Mouse (Mus musculus) testis, adult 2 months (tissue): ENCODE results near the gene Acod1. TPM values are rescaled to one million over a fixed set of nuclear protein-coding genes. Genes with fewer than 3 reads are reported as not detected.

ENCODE experiments used
- H3K27ac ChIP-seq: fragments of 200-500 bp; 2 replicates; pipeline ENCODE4 v1.5.1; 2012; ENCODE audit warnings: low read depth, low read length; ENCODE audit not compliant: control insufficient read depth, insufficient read depth
- H3K27me3 ChIP-seq: fragments of 200-500 bp; 2 replicates; pipeline ENCODE4 v1.6.1; 2012; ENCODE audit warnings: mild to moderate bottlenecking, low read length, moderate library complexity; ENCODE audit not compliant: control insufficient read depth, insufficient read depth
- H3K36me3 ChIP-seq: fragments of 200-500 bp; 2 replicates; pipeline ENCODE4 v1.6.1; 2012; ENCODE audit warnings: mild to moderate bottlenecking, low read length; ENCODE audit not compliant: control insufficient read depth, insufficient read depth
- H3K4me1 ChIP-seq: fragments of 200-500 bp; 2 replicates; pipeline ENCODE4 v1.6.1; 2012; ENCODE audit warnings: low read length; ENCODE audit not compliant: control insufficient read depth, insufficient read depth
- H3K4me3 ChIP-seq: fragments of 200-500 bp; 2 replicates; pipeline ENCODE4 v1.5.1; 2012; ENCODE audit warnings: low read depth, mild to moderate bottlenecking, low read length, moderate library complexity, mixed read lengths; ENCODE audit not compliant: control insufficient read depth
- CTCF ChIP-seq: fragments of 200-500 bp; IDR thresholded peaks from 2 replicates; pipeline ENCODE4 v1.5.1; 2012; ENCODE audit warnings: low read depth, mild to moderate bottlenecking, inconsistent platforms, low read length, moderate library complexity; ENCODE audit not compliant: control insufficient read depth, insufficient read depth, insufficient replicate concordance
- POLR2A ChIP-seq: fragments of 200-500 bp; IDR thresholded peaks from 2 replicates; pipeline ENCODE4 v1.6.1; 2012; ENCODE audit warnings: low read depth, mild to moderate bottlenecking, inconsistent platforms, low read length, moderate library complexity; ENCODE audit not compliant: control insufficient read depth
- polyA plus RNA-seq: library from polyadenylated mRNA; depleted of rRNA; stranded (reverse); fragments of >200 nt; gene quantifications from 2 replicates; pipeline ENCODE4 v1.2.3, GENCODE M21; 2012

The Acod1 gene
- polyA plus RNA-seq, 1 experiment, result not detected

DNA sequence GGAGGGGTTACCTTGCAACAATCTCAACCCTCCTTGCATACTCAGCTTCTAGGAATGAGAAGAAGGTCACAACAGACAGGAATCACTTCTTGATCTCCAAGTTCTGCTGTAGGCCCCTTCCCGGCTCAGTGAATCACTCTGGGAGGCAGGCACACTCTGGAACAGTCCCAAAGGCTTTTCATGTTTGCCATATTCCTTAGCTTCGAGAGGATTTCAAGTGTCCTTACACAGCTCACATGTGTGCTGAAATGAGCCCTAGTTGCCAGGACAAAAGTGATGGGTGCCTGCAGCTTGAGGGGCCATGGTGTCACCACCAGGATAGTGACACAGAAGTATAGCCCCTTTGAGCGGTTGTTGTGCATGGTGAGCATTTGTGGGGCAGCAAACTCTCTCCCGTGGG lies 26.0 kb downstream of the Acod1 start:
- Histone ChIP-seq H3K27ac (no peak overlapping the region), H3K4me1 (peaks cover 3% of the 10 kb centered on the region), H3K36me3 (no peaks in the 10 kb centered on the region), H3K4me3 (no peak overlapping the region), H3K27me3 (no peaks in the 10 kb centered on the region)
- TF ChIP-seq CTCF (no peak), POLR2A (no peak)

DNA sequence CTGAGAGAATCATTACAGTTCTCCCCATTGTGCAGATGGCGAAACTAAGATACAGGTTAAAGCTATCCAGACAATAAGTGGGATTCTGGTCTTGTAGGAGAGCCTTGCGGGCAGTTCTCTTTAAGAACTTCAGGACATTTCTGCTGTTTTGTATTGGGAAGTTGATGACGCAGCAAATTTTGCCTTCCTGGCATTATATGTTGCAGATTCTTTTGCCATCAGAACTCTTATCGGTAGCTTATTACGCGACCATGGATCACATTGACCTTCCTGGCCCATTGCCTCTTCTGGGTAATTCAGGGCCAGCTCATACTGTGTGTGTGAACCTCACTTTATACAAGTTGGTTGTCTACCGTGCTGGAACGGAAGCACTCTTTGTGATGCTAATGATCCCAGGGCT lies 27.0 kb downstream of the Acod1 start:
- peaks cover 3% of the 10 kb centered on the region for H3K4me1 ChIP-seq
- no peaks in the 10 kb centered on the region for H3K27me3 ChIP-seq
- no peak overlapping the region for H3K4me3 ChIP-seq
- TF ChIP-seq CTCF, result no peak
- no peak for TF ChIP-seq POLR2A
- H3K36me3 ChIP-seq, result no peaks in the 10 kb centered on the region
- H3K27ac ChIP-seq, result no peak overlapping the region

DNA sequence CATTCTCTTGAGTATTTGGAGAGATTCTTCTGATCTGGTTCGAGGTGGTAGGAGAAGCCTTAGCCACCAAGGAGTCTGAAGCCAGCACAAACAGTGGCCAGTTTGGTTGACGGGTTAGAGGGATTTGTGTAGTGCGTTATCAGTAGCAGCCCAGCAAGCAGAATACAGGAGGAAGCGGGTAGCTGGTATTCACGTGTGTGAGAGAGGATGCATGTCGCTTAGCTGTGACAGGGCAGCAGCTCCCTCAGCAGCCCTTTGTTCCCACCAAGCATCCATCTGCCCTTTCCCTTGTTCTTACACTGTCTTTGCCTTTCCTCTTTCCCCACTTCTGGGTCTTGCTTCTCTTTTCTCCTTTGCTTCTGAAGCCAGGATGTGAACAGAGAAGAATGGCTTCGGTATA lies 28.4 kb downstream of the Acod1 start:
- Histone ChIP-seq H3K27me3 (no peaks in the 10 kb centered on the region), H3K27ac (no peak overlapping the region), H3K4me3 (no peak overlapping the region), H3K36me3 (no peaks in the 10 kb centered on the region), H3K4me1 (peaks cover 3% of the 10 kb centered on the region; the same call in 1 of the 2 replicates)
- no peak for TF ChIP-seq POLR2A
- TF ChIP-seq CTCF, result no peak

DNA sequence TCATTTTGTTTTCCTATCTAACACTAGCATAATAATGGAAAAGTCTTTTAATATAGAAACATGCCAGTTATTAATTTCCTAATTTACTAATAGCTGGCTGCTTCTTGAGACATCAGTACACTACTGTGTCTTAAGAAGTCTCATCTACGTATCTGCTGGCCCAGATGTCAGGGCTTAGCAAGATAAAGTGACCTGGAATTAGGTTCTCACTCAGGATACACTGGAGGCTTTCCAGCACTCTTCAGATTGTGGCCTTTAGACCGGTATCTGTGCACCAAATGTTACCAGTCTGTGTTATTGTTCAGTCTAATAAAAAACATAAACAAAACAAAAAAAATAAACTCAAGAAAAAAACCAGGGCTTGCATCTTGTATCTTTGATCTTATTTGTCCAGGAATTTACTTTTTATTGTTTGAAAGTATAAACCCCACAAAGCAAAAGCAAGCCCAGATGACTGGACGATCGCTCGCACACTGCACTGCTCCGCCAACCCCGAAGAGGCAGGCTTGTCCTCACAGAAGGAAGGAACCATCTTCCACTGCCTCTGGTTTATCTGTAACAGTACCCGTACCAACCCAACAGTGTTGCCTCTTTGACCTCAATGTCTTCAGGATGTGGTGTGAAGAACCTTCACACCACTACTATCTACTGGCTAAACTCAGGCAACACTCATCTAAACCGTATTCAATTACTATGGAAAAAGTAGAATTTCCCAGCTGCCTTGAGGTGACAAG lies 30.7 kb downstream of the Acod1 start:
- no peaks in the 10 kb centered on the region for H3K27me3 ChIP-seq
- H3K27ac ChIP-seq, result no peak overlapping the region
- H3K4me3 ChIP-seq, result no peak overlapping the region
- TF ChIP-seq POLR2A (no peak), CTCF (no peak)
- no peaks in the 10 kb centered on the region for H3K4me1 ChIP-seq
- no peaks in the 10 kb centered on the region for H3K36me3 ChIP-seq

DNA sequence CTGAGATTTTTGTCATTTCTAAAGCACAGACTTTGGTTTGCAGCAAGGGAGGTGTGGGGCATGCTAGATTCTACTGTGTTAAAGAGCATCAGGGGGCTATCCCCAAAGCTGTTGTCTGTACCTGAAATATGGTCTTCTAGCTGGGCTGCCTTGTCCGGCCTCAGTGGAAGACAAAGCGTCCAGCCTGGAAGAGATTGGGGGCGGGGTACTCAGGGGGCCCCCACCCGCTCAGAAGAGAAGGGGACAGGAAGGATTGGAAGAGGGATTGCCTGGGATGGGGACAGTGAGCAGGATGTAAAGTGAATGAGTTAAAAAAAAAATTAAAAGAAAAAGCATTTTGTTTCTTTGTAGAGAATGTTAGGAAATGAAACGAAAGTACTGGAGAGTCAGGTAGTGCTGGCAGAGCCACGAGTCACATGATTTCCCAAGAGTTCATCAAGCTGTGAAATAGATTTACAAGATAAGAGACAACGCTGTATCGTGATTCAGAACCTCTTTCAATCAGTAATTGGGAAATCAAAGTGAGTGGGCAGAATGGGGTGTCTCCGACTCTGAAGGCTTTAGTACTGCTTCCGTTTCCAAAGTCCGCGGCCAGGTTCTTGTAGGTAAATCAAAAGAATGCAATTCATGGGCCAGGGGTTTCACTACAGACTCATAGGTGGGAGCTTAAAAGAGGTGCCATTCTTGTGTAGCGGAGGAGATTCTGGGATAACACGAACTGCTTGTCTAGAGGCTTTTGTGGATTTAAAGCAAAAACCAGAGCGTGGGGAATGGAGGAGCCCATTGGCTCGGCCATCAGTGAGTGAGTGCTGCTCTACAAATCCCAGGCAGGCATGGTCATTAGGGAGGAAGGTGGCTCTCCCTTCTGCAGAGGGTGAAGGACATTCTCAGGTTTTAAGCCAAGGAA lies 31.5 kb downstream of the Acod1 start:
- Histone ChIP-seq H3K27ac (no peak overlapping the region), H3K27me3 (no peaks in the 10 kb centered on the region), H3K36me3 (peaks cover 2% of the 10 kb centered on the region; the same call in 1 of the 2 replicates), H3K4me3 (no peak overlapping the region), H3K4me1 (no peaks in the 10 kb centered on the region)
- TF ChIP-seq CTCF, result no peak
- TF ChIP-seq POLR2A, result no peak

DNA sequence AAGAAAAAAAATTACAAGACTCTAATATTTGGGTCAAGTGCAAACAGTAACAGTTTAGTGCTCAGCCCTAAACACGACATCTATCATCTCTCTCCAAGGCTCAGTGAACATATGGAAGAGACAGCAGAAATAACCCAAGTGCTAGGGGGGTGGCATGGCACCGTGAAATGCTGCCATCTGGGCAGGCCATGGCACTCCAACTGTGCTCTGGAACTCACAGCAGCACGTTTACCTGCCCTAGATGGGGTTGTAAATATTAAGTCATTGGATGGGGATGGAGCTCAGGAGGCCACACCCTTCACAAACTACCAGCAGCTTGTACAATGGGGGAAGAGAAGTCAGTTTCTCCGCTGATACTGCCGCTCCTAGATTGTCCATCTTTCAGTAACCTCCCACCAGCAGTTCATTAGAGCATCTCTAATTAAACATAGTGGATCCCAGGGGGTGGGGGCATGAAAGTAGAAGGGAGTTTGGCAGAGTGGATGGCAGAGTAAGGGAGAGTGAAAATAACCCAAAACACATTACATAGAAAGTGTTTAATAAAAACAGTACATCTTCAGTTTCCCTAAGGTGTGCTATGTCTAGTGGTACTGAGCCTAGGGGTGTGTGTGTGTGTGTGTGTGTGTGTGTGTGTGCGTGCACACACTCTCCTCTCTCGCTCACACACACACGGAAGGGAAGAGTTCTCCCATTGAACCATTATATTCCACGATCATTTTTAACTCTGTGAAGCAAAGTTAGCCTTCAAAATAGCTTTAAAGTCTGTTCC lies 32.6 kb downstream of the Acod1 start:
- Histone ChIP-seq H3K27me3 (no peaks in the 10 kb centered on the region), H3K27ac (no peak overlapping the region), H3K36me3 (peaks cover 2% of the 10 kb centered on the region; the same call in 1 of the 2 replicates), H3K4me3 (no peak overlapping the region), H3K4me1 (no peaks in the 10 kb centered on the region)
- TF ChIP-seq CTCF (no peak), POLR2A (no peak)
